Mouse (Mus musculus) lung, postnatal 10 days (tissue): ENCODE measurements around the gene Adcyap1r1.

Experiments
- DNase-seq: peaks from one replicate; pipeline ENCODE4 v3.0.0; 2021

Adcyap1r1 gene

GRCm38 (mm10) chr6:55448976-55449678, 2.7 kb upstream of the Adcyap1r1 start:
- DNase-seq: no peak

GRCm38 (mm10) chr6:55452381-55452780, 603 bp downstream of the Adcyap1r1 start:
- no peak for DNase-seq

DNA sequence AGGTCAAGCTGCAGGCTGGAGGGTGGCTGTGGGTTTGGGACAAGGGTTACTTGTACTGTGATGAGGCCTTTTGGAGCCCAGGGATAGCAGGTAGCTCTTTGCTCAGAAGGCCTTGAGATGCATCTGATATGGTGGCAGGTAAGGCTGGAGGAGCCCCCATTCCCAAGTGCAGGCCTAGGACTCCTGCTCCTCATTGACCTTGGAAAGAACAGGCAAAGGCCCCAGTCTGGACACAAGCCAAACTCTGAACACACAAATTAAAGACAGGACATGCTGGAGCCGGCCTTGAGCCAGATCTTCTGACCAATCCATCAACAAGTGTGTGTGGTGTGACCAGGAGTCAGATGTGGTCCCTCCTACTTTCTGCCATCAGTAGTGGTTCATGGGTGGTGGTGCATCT, 1.8 kb downstream of the Adcyap1r1 start:
- DNase-seq: no peak

GRCm38 (mm10) chr6:55455641-55456040, 3.9 kb downstream of the Adcyap1r1 start:
- DNase-seq: no peak

DNA sequence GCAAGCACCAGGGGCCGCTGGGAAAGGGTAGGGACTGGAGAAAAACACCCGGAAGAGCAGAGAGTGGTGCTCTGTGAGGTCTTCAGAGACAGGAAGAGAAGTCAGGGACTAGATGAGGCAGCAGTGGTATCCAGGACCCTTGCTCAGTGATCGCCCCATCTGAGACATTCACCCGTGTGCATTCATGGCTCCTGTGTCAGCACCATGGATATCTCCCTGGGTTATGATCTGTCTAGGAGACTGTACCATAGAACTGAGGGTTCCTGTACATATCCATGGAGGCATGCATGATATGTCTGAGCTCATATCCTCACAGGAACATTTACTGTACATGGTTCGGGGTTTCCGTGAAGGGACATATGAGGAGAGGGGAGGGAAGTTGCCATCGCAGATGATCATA, 5.9 kb downstream of the Adcyap1r1 start:
- no peak for DNase-seq

GRCm38 (mm10) chr6:55458156-55458555, 6.4 kb downstream of the Adcyap1r1 start:
- DNase-seq: no peak

DNA sequence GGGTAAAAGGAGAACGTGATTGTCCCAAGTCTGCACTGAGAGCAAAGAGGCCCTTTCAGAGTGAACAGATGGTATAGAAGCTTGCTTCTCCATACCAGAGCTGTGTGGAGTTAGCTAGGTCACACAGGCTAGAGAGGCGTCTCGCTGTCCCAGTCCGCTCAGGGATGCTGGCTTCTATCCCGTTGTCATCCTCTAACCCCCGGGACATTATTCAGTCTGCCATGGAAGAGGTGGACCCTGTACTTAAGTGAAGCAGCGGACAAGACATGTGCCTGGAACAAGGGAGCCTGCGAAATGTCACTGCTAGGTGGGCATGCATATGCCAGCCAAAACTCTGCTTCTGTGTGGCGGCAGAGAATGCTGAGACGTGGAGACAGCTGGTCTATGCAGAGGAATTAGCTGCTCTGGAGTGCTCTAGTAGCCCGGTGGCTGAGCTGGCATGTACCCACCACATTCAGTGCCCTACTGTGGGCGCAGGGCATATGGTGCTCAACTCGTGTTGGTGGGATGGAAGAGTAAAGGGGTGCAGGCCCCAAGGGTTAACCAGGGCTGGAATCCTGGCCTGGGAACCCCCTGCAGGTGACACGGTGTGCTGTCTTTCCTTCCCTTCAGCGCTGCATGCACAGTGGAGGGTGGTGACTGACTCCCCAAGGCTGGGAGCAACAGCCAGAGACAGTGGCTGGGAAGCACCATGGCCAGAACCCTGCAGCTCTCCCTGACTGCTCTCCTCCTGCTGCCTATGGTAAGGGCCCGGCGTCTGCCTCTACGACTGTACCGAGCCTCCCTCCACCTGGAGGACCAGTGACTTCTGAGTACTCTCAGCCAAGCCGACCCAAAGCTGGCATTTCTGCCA, 8.0 kb downstream of the Adcyap1r1 start:
- DNase-seq: no peak

- DNase-seq: peak; percentile 28
Observed at GRCm38 (mm10) chr6:55461141-55461540, 9.4 kb downstream of the Adcyap1r1 start.

GRCm38 (mm10) chr6:55461678-55462077, 9.9 kb downstream of the Adcyap1r1 start:
- no peak for DNase-seq

- no peak for DNase-seq
Observed at GRCm38 (mm10) chr6:55462394-55462793, 10.6 kb downstream of the Adcyap1r1 start.

DNA sequence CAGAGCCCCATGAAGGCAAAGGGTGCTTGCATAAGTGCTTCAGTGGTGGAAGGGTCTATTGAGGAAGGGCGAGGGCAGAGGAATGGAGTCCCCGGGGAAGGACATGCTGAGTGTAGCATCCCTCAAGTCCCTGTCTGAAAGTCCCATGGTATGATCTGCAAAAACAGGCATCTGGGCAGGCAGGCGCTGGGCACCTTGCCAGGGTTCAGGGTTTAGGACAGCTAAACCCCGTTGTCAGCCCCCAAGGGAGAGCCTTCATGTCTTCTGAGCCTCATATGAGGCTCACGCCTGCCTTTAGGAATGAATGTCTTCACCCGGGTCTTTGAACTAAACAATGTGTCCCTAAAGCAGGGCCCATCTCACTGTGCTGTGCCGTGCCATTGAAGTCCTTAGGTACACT, 12.2 kb downstream of the Adcyap1r1 start:
- peak; percentile 36 for DNase-seq

DNA sequence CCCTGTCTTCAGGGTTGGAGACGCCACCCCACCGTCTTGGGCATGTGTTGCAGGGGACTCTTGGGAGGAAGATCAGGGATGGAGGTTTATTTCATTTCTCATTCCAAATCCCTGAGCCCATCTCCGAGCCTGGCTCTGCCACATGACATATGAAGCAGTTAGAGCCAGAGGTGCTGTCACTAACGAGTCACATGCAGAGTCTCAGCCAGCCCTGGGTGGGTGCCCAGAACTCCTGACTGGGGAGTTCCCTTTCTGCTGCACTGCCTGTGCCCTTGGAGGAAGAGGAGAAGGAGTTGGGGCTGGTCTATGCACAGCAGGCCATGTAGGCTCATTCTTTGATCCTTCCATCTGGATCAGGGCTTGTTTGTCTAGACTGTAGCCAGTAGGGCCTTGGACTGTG, 13.5 kb downstream of the Adcyap1r1 start:
- DNase-seq: peak; percentile 29

DNA sequence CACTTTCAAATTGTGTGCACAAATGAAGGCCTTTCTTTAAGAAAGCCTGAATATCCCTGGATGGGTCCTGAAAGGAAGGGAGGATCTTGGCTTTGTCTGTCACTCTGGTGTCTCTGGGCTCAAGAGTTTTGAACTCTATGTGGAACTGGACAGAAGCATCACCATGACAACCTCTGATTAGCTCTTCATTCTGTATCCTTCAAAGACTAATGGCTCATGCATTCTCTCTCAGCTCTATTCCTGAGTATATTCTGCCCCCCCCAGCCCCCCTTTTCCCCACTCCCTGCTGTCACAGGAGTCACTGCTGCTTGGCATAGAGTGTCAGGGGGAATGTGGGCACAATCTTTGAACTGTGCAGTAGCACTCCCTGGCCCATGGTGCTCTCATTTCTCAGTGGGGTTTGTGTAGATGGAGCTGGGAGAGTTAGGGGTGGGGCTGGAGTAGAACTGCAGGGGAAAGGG, 14.6 kb downstream of the Adcyap1r1 start:
- DNase-seq: no peak

DNA sequence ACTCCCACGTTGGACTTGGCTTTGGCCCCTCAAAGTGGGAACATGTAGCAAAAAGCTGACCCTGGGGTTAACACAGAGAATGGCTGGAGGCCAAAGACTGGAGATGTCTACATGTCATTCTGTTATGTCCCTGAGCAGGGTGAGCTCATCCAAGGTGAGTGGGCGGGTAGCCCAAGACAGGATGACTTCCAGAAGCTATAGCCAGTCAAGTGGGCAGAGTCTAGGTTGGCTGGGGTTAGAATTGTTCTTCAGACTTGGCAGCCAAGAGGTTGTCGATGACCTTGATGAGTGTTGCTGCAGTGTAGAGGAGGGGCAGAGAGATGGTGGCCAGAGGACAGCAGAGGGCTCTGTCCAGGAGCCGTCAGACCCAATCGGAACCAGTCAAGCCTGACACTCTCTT, 18.9 kb downstream of the Adcyap1r1 start:
- no peak for DNase-seq

DNA sequence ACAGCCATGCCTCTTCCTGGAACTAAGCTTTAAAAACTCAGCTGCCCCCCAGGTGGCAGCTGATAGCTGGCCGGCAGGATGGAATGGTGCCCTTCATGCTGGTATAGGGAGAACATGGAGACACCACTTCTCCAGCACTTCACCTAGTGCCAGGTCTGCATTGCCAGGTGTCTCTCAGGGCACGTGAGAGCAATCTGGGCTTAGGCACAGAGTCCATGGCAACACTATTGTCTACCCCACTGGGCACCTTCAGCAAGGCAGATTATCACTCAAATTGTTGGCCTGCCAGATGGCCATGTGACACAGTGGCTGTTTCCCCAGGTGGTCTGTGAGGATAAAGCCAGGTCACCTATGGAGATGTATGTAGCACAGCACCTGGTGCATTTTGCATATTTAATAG, 20.6 kb downstream of the Adcyap1r1 start:
- no peak for DNase-seq

DNA sequence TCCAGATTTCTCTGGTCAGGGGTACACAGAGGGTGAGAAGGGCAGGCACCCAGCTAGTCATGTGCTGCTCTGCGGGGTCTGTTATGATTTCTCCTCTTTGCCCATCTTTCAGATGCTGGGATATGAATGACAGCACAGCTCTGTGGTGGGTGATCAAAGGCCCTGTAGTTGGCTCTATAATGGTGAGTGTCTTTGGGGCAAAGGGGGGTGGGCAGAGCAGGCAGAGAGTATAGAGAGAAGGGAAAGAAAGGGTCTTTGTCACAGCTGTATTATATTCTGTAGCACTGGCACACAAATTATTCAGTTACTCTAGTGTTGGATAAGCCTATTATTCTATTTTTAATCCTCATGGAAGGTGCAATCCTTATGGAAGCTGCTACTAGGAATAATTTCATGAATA, 29.2 kb downstream of the Adcyap1r1 start:
- no peak for DNase-seq

DNA sequence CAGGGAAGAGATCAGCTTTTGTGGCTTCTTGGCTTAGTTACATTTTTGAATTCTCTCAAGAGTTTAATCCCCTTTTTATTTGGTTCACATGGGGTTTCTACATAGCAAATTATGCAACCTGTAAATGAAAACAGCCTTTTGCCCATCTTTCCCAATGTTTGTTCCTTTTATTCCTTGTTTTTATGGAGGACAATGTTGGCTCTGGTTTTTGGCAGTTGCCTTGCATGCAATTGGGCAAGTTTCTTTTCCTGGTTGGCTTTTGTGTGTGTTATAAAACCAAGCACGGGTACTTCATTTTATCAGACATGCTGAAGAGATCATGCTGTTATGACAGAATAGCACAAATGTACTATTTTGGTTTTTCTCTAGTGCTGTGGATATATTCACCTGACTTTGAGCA, 30.7 kb downstream of the Adcyap1r1 start:
- no peak for DNase-seq

DNA sequence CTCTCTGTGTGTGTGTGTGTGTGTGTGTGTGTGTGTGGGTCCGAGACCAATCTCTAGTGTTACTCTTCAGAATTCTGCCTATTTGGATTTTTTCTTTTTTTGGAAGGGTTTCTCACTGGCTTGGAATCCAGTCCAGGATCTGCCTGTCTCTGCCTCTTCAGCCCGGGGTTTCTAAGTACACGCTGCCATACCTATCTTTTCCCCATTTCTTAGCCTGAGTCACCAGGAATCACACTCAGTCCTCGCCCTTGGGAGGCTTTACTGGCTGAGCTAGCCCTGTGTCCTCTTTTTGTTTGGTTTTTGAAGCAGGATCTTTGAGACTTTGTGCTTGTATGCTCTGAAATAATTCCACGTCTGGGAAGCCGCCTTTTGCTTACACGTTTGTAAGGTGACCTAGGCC, 31.6 kb downstream of the Adcyap1r1 start:
- no peak for DNase-seq

- no peak for DNase-seq
Observed at GRCm38 (mm10) chr6:55484224-55484623, 32.4 kb downstream of the Adcyap1r1 start.

- DNase-seq: no peak
Observed at GRCm38 (mm10) chr6:55485216-55485615, 33.4 kb downstream of the Adcyap1r1 start.

- DNase-seq: peak; percentile 43
Observed at GRCm38 (mm10) chr6:55487726-55488125, 35.9 kb downstream of the Adcyap1r1 start.

DNA sequence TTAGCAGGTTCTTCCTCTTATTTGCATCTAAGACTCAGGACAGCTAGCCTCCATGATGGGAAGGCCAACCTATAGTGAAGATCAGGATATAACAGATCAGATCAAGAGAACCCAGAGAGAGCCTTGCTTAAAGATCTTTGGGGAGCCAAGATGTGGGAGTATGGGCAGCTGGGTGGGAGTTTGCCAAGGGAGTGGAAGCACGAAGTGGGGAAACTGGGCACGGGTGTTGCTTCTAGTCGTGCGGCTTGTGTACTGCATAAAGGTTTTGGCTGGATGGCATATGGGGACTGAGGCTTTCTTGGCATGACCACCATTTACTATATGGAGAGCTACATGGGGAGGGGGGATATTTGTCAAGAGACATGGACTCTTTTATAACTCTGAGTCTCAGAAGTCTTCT, 44.4 kb downstream of the Adcyap1r1 start:
- no peak for DNase-seq

- no peak for DNase-seq
Observed at GRCm38 (mm10) chr6:55498753-55499152, 47.0 kb downstream of the Adcyap1r1 start.

GRCm38 (mm10) chr6:55501061-55501460, 49.3 kb downstream of the Adcyap1r1 start:
- peak; percentile 8 for DNase-seq
